Mouse (Mus musculus) embryonic facial prominence, embryonic 10.5 days (tissue): ENCODE data around the gene Tmc7. TPM values are rescaled to one million over a fixed set of nuclear protein-coding genes. Genes with fewer than 3 reads are reported as not detected.

Source experiments
- DNase-seq: peaks from one replicate; pipeline ENCODE4 v3.0.0-alpha.2; 2017; ENCODE audit warnings: low spot score
- H3K27ac ChIP-seq: fragments of 300-500 bp; sonication (generic); replicated peaks from 2 replicates; pipeline ENCODE4 v1.5.1; 2016; ENCODE audit warnings: mild to moderate bottlenecking
- H3K27me3 ChIP-seq: fragments of 300-500 bp; sonication (generic); replicated peaks from 2 replicates; pipeline ENCODE4 v1.6.1; 2016; ENCODE audit warnings: low read depth, mild to moderate bottlenecking; ENCODE audit not compliant: poor library complexity, severe bottlenecking
- H3K36me3 ChIP-seq: fragments of 300-500 bp; sonication (generic); replicated peaks from 2 replicates; pipeline ENCODE4 v1.6.1; 2016; ENCODE audit warnings: mild to moderate bottlenecking, moderate library complexity
- H3K4me1 ChIP-seq: fragments of 300-500 bp; sonication (generic); 2 replicates; pipeline ENCODE4 v1.6.1; 2016
- H3K4me3 ChIP-seq: fragments of 300-500 bp; sonication (generic); 2 replicates; pipeline ENCODE4 v1.5.1; 2016; ENCODE audit warnings: mild to moderate bottlenecking, moderate library complexity
- H3K9me3 ChIP-seq: fragments of 300-500 bp; sonication (generic); 2 replicates; pipeline ENCODE4 v1.6.1; 2016; ENCODE audit warnings: mild to moderate bottlenecking
- WGBS: fragments of 180-500 bp; shearing (Covaris S2); methylation state at CpG from one replicate; pipeline ENCODE4 v1.1.7; 2016; 5-methylcytosine and 5-hydroxymethylcytosine counted together
- polyA plus RNA-seq: library from polyadenylated mRNA; unstranded; fragments of >200 nt; fragmentation: Nextera tagmentation; extraction: Ambion mirVana; gene quantifications from 2 replicates; pipeline ENCODE4 v1.2.1, GENCODE M21; 2016

Tmc7 gene
- polyA plus RNA-seq, 1 experiment from 2014 or later, result 4.9 TPM

DNA sequence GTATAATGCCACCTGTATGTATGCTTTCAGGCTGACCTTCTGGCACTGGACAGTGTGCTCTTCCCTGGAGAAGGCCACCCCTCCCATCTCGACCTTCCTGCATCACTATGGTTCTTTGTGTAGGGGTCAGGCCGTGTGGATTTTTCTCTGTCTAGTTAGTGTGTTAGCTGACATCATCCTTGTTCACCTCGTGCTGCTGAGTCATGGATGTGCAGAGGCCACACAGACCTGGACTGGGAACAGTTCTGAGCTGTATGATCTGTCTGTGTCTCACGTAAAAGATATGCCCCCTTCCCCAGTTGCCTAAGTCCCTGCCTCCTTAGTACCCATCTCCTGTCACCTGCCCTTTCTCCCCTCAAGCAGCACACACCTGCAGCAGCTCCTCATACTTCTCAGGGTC lies 57.6 kb downstream of the Tmc7 start:
- peaks cover 2% of the 10 kb centered on the region; the same call in 1 of the 2 replicates for H3K4me1 ChIP-seq
- H3K36me3 ChIP-seq, result peaks cover 62% of the 10 kb centered on the region
- whole genome bisulfite sequencing, result 84% methylated on average over 4 of the region's 4 CpGs
- H3K27me3 ChIP-seq, result no peaks in the 10 kb centered on the region
- no peak for DNase-seq
- no peak overlapping the region for H3K4me3 ChIP-seq
- H3K27ac ChIP-seq, result no peak overlapping the region
- H3K9me3 ChIP-seq, result no peaks in the 10 kb centered on the region

DNA sequence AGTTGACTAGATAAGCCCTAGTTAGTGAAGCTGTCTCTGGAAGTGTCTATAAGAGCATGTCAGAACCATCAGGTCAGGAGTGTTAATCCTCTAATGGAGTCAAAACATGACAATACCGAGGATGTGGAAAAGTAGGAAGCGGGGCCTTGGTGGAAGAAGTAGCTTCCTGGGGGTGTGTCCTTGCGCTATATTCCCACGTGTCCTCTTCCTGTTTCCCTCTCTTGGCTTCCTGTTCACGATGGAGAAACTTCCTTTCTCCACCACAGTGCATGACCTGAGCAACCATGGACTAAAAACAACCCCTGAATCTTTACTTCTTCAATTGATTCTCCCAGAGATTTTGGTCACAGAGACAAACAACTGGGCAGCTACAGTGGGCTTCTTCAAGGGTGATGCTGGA lies 62.5 kb downstream of the Tmc7 start:
- Histone ChIP-seq H3K36me3 (peaks cover 39% of the 10 kb centered on the region), H3K27ac (no peak overlapping the region), H3K27me3 (no peaks in the 10 kb centered on the region; the same call in 1 of the 2 replicates), H3K9me3 (no peaks in the 10 kb centered on the region), H3K4me1 (peaks cover 7% of the 10 kb centered on the region; the same call in 1 of the 2 replicates), H3K4me3 (no peak overlapping the region)
- DNase-seq, result no peak
- WGBS, result 84% methylated on average over 5 of the region's 5 CpGs

DNA sequence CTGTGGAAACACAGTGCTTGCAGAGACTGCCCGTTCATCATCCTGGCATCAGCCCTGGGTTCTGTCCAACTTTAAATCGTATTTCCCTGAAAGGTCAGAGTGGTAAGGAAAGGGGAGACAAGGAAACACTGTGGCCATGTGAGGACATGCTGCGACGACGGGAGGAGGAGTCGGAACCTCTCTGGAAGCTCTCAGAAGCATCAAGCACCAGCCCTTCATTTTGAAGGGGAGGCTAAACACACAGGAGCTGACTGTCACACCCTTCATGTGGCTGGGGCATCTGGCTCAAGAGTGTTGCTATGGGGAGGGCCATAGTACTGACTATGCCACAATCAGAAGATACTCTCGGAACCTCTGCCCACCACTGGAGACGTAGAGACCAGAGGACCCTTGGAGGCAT lies 64.9 kb downstream of the Tmc7 start:
- WGBS, result 86% methylated on average over 8 of the region's 8 CpGs
- H3K27me3 ChIP-seq, result no peaks in the 10 kb centered on the region; the same call in 1 of the 2 replicates
- DNase-seq, result no peak
- peaks cover 7% of the 10 kb centered on the region; the same call in 1 of the 2 replicates for H3K4me1 ChIP-seq
- H3K9me3 ChIP-seq, result no peaks in the 10 kb centered on the region
- H3K4me3 ChIP-seq, result no peak overlapping the region
- no peak overlapping the region for H3K27ac ChIP-seq
- peaks cover 14% of the 10 kb centered on the region for H3K36me3 ChIP-seq

DNA sequence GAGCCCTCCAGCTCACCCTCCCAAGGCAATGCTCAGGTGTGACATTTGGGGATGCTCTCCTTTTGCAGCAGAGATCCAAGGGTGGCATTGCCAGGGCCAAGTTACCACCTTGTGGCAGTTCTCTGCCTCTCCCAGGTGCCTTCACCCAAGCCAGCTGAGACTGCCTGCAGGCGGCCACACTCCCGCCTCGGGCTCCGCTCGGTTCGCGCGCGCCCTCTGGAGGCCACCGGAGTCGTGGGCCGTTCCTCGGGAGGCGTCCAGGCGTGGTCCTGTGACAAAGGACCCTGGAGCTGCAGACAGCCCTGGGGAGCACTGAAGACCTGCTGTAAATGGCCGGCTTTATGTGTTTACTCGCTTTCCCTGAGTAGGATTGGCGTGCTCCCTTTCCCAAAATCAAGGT lies 65.8 kb downstream of the Tmc7 start:
- 3% methylated on average over 18 of the region's 18 CpGs for WGBS
- H3K27me3 ChIP-seq, result no peaks in the 10 kb centered on the region; the same call in 1 of the 2 replicates
- H3K36me3 ChIP-seq, result peaks cover 9% of the 10 kb centered on the region
- no peak overlapping the region for H3K4me3 ChIP-seq
- H3K9me3 ChIP-seq, result no peaks in the 10 kb centered on the region
- H3K27ac ChIP-seq, result peak overlapping the region; percentile 32; the same call in 1 of the 2 replicates
- peaks cover 7% of the 10 kb centered on the region; the same call in 1 of the 2 replicates for H3K4me1 ChIP-seq
- peak; percentile 88 for DNase-seq

DNA sequence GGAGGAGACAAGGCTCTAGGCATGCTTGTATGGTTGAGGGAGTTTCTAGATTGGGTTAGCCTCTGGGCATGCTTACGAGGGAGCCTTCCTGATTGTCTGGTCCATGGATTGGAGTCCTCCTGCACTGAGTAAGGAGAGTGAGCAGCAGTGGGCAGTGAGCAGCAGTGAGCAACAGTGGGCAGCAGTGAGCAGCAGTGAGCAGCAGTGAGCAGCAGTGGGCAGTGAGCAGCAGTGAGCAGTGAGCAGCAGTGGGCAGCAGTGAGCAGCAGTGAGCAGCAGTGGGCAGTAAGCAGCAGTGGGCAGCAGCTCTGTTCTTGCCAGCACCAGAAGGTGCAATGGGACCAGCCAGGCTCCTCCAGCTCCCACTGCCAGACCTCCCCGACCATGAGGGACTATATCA lies 66.7 kb downstream of the Tmc7 start:
- Histone ChIP-seq H3K36me3 (peaks cover 6% of the 10 kb centered on the region), H3K4me1 (peaks cover 14% of the 10 kb centered on the region), H3K9me3 (no peaks in the 10 kb centered on the region), H3K4me3 (no peak overlapping the region), H3K27me3 (no peaks in the 10 kb centered on the region; the same call in 1 of the 2 replicates), H3K27ac (no peak overlapping the region)
- DNase-seq, result peak; percentile 48
- 68% methylated on average over 2 of the region's 2 CpGs for WGBS

DNA sequence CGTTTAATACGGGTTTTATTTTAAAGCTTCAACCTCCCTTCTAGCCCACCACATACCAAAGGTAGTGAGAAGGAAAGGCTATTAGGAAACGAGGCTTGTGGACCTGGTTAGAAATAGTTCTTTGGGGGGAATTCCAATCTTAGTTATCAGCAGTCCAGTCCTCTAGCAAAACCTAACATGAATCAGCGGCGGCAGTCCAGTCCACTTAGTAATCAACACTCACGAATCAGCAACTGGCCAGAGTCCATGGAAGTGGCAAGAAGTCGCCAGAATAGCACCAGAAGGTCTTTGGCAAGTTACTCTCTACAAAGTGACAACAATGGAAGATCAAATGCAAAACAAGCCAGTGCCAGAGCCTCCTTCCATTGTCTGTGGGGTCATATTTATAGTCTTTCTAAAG lies 76.0 kb downstream of the Tmc7 start:
- H3K4me3 ChIP-seq, result no peak overlapping the region
- no peaks in the 10 kb centered on the region for H3K9me3 ChIP-seq
- peaks cover 14% of the 10 kb centered on the region for H3K4me1 ChIP-seq
- no peak for DNase-seq
- H3K36me3 ChIP-seq, result no peaks in the 10 kb centered on the region
- no peak overlapping the region for H3K27ac ChIP-seq
- no peaks in the 10 kb centered on the region for H3K27me3 ChIP-seq
- 82% methylated on average over 7 of the region's 7 CpGs for WGBS

DNA sequence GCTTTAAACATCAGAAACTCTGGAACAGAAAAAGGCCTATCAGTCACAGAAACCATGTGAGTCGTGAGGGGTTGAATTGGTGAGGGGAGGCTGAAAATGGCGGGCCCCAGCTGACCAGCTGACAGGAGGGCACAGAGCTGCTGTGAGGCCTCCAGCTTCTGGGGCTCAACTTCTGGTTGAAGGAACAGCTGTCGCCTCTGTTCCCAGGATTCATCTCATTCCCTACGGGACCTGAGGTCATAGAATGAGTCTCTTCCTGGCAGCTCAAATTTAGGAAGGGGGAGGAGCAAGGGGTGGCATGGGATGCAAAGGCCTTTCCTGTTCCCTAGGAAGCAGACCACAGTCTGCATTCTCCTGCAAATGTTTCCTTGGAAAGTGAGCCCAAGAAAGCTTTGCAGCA lies 80.7 kb downstream of the Tmc7 start:
- no peaks in the 10 kb centered on the region for H3K9me3 ChIP-seq
- H3K4me3 ChIP-seq, result no peak overlapping the region
- H3K4me1 ChIP-seq, result peaks cover 8% of the 10 kb centered on the region; the same call in 1 of the 2 replicates
- 61% methylated on average over 4 of the region's 4 CpGs for whole genome bisulfite sequencing
- DNase-seq, result no peak
- no peak overlapping the region for H3K27ac ChIP-seq
- H3K27me3 ChIP-seq, result no peaks in the 10 kb centered on the region
- no peaks in the 10 kb centered on the region for H3K36me3 ChIP-seq

DNA sequence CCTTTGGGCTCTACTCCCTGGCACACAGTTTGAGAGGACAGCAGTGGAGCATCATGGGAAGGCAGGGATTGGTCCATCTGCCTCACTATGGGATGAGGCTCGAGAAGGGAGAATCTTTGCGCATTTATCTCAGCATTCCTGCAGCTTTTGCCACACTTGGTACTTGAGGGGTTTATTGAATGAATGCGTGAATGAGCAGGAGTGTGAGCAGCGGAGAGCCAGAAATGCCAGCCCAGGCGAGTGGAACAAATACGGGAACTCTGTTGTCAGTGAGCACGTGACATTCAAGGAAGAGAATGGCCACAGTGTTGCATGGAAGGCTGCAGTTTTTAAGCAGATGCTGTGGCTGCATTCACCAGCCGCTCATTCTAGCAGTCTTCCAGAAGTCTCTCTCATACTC lies 82.2 kb downstream of the Tmc7 start:
- H3K27ac ChIP-seq, result no peak overlapping the region
- H3K4me1 ChIP-seq, result peaks cover 8% of the 10 kb centered on the region; the same call in 1 of the 2 replicates
- H3K27me3 ChIP-seq, result no peaks in the 10 kb centered on the region
- no peak overlapping the region for H3K4me3 ChIP-seq
- 0 out of 2 replicates have a peak, but pooled peaks cover 4% of the 10 kb centered on the region for H3K9me3 ChIP-seq
- H3K36me3 ChIP-seq, result no peaks in the 10 kb centered on the region
- DNase-seq, result no peak
- WGBS, result 85% methylated on average over 8 of the region's 8 CpGs

DNA sequence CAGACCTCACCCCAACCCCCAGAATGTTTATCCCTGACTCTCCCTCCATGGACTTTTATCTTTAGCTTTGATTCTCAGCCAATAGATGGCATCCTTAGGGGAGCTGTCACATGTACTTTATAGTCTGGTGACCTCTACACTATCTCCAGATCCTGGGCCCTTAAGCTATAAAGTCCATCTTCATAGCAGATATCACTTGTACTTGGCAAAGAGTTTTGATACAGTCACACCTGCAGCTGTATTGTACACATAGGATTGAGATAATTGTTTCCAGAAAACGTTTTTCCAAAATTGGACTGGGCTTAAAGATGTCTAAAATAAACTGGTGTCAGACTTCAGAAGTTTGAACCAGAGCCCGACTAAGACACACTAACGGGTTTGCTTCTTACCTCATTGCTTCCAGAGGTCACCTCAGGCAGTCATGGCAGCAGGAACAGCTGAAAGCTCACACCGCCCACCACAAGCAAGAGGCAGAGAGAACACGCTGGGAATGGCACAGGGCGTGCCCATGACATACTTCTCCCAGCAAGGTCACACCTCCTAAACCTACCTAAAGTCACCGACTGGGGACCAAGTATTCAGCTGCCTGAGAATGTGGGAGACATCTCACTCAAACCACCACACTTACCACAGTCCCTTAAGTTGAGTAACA lies 84.6 kb downstream of the Tmc7 start:
- DNase-seq, result no peak
- Histone ChIP-seq H3K36me3 (no peaks in the 10 kb centered on the region), H3K4me1 (peaks cover 8% of the 10 kb centered on the region; the same call in 1 of the 2 replicates), H3K27me3 (no peaks in the 10 kb centered on the region; the same call in 1 of the 2 replicates), H3K4me3 (no peak overlapping the region), H3K9me3 (0 out of 2 replicates have a peak, but pooled peaks cover 6% of the 10 kb centered on the region), H3K27ac (no peak overlapping the region)
- 68% methylated on average over 7 of the region's 7 CpGs for WGBS

DNA sequence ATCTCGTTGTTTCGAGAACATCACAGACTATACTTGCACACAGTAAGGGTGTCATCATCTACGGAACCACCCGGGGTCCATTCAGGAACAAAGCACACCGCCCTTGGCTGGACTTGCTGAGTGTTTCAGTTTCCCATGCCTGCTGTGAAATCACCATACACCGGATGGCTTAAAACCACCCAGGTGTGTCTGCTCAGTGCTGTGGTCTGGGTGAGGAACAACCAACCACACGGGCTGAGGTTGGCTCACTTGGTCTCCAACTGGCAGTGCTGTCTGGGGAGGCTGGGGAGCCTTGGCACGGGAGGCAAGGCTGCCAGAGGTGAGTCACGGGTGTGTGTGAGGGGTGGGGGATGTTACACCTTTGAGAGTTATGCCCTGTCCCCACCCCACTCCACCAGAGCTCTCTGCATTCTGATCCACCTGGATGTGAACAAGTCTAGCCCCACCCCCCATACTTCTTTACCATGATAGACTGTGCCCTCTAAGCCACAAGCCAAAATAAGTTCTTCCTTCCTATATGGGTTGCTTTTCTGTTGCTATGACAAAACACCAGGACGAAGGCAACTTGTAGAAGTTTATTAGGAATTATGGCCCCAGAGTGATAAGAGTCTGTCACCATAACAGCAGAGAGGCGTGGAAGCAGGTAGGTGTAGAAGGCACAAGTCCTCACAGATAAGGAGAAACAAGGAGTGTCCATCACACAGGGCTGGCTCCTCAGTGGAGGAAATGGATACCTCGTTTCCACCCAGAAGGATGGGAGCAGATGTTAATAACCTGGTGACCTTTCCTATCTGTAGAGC lies 85.4 kb downstream of the Tmc7 start:
- no peaks in the 10 kb centered on the region; the same call in 1 of the 2 replicates for H3K27me3 ChIP-seq
- 86% methylated on average over 12 of the region's 12 CpGs for WGBS
- DNase-seq, result no peak
- H3K4me3 ChIP-seq, result no peak overlapping the region
- H3K27ac ChIP-seq, result no peak overlapping the region
- no peaks in the 10 kb centered on the region for H3K36me3 ChIP-seq
- H3K9me3 ChIP-seq, result 0 out of 2 replicates have a peak, but pooled peaks cover 6% of the 10 kb centered on the region
- H3K4me1 ChIP-seq, result peaks cover 6% of the 10 kb centered on the region; the same call in 1 of the 2 replicates

DNA sequence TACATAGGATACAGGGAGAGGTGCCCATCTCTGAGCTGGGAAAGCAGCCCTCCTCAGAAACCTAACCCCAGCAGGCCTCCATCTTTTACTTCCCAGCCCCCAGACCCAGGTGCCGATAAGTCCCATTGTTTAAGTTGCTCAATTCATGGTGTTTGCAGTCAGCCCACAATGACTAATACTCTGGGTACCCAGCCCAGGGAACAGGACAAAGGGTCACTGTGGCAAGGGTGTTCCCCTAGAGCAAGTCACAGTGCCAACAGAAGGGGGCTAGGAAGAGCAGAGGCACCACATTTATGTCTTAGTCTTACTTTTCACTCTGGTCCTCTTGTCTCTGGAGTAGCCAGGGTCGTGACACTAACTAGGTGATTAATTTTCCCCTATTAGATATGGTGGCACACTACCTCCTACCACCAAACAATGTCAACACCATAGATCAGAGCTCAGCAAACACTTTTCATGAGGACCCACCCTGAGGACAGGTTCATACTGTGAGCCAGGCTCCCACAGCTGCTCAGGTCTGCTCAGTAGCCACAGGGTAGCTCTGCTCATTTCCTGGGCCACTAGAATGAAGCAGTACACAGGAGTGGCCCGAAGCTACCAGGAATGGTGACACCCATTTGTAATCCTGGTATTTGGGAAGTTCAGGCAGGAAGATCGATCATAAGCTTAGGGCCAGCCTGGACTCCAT lies 89.5 kb downstream of the Tmc7 start:
- H3K4me1 ChIP-seq, result peaks cover 23% of the 10 kb centered on the region
- H3K4me3 ChIP-seq, result no peak overlapping the region
- 0 out of 2 replicates have a peak, but pooled peaks cover 11% of the 10 kb centered on the region for H3K9me3 ChIP-seq
- no peak for DNase-seq
- peaks cover 2% of the 10 kb centered on the region; the same call in 1 of the 2 replicates for H3K36me3 ChIP-seq
- H3K27ac ChIP-seq, result no peak overlapping the region
- peaks cover 39% of the 10 kb centered on the region for H3K27me3 ChIP-seq
- 78% methylated on average over 4 of the region's 4 CpGs for WGBS

DNA sequence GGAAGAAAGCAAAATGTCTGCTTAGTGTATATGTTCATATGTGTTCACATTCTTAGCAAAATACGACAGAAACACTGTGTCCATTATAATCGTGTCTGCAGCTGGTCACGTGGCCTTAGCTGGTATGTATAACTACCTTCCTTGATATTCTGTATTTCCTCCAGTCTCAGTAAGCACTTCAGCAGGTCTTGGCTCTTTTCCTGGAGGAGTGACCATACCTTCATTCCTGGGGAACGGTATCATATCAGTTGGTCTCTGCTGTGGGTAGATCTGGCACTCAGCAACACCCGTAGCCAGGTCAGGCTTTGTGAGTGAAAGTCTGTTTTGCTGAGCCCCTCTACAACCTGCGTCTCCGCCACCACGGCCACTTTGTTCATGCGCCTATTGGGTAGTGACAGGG lies 90.6 kb downstream of the Tmc7 start:
- WGBS, result 88% methylated on average over 9 of the region's 9 CpGs
- Histone ChIP-seq H3K9me3 (0 out of 2 replicates have a peak, but pooled peaks cover 12% of the 10 kb centered on the region), H3K27ac (no peak overlapping the region), H3K4me3 (no peak overlapping the region), H3K27me3 (peaks cover 50% of the 10 kb centered on the region), H3K36me3 (peaks cover 8% of the 10 kb centered on the region), H3K4me1 (peaks cover 29% of the 10 kb centered on the region)
- no peak for DNase-seq
